Mouse (Mus musculus) thymus, adult 2 months (tissue): ENCODE results near the gene Sft2d2.

Experiments
- CTCF ChIP-seq: fragments of 200-500 bp; IDR thresholded peaks from 2 replicates; pipeline ENCODE4 v1.5.1; 2012; ENCODE audit warnings: mild to moderate bottlenecking, control low read depth, low read length, moderate library complexity, borderline replicate concordance; ENCODE audit not compliant: control insufficient read depth, poor library complexity, insufficient read depth; ENCODE audit errors: extremely low read depth
- POLR2A ChIP-seq: fragments of 200-500 bp; IDR thresholded peaks from 2 replicates; pipeline ENCODE4 v1.6.1; 2012; ENCODE audit warnings: mild to moderate bottlenecking, low read length, control low read depth, moderate library complexity; ENCODE audit not compliant: control insufficient read depth, poor library complexity, insufficient read depth; ENCODE audit errors: extremely low read depth

DNA sequence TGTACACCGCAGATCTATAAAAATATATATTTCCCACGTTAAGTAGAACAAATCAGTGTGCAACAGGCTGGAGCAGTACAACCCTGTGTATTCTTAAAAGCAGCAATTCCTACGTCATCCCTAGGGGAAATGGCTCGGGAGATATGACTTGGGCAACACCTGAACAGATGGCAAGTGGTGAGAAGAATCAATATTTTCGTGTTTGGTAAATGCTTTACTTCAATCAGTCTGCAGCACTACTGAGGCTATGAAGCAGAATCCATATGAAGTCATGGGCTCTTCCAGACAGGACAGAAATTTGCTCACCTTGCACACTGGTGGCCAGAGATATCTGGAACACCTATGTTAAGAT lies 400 bp upstream of the Sft2d2 start:
- TF ChIP-seq CTCF, result no peak
- no peak for TF ChIP-seq POLR2A
